9 mouse cellular contexts compared by ENCODE assay signal in the genomic region with DNA sequence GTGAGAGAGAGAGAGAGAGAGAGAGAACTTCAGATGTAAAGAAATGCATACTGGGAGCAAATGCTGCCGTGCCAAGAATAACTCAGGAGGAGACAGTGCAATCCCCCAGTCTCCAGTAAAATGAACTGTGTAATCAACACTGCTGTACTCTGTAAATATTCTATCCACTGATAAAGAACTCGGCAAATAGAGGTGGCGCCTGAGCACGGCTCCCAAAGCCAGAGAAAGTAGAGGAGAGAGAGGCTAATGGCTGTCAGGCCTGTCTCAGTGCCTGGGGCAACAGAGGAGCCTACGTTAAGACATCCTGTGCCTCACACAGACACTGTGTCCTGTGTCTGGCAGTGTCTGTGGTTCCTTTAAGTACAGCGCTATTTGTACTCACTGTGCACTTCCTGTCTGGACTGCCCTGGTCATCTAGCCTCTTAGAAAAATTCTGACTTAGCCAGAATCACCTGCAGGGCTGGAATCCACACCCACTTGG.
DNase-seq lines count a peak whose midpoint lies in the region; ATAC-seq lines count a peak whose summit lies in the region.
"Had no signal": no experiment of that assay in that cellular context is flagged by ENCODE, and none has a peak within 500 bp of the region (broad histone marks: within the 10 kb centered on the region; RNA-seq: fewer than 3 reads in every experiment).

No protein-coding gene starts in this region.

- peak overlapping the region; percentile 24; the same call in 1 of the 2 replicates for H3K27ac ChIP-seq in hindbrain, embryonic 10.5 days
- no peak overlapping the region for H3K27ac ChIP-seq in hindbrain, embryonic 12.5 days
- H3K27ac ChIP-seq in embryonic facial prominence, embryonic 15.5 days (replicated peaks): 0 out of 2 replicates have a peak overlapping the region, but pooled peaks have one; percentile 66
- H3K27ac ChIP-seq in limb, embryonic 13.5 days: peak overlapping the region; percentile 28; the same call in 1 of the 2 replicates
- no peak overlapping the region; the same call in 1 of the 2 replicates for H3K27ac ChIP-seq in midbrain, embryonic 14.5 days (replicated peaks; ENCODE audit: low read depth, low read length)

- H3K9me3 ChIP-seq in hindbrain, embryonic 10.5 days: no peaks in the 10 kb centered on the region
- H3K9me3 ChIP-seq in hindbrain, embryonic 12.5 days (replicated peaks): no peaks in the 10 kb centered on the region
- no peaks in the 10 kb centered on the region for H3K9me3 ChIP-seq in embryonic facial prominence, embryonic 15.5 days (replicated peaks)
- no peaks in the 10 kb centered on the region for H3K9me3 ChIP-seq in limb, embryonic 13.5 days
- H3K9me3 ChIP-seq in midbrain, embryonic 14.5 days (ENCODE audit: control insufficient read depth, low read length): no peaks in the 10 kb centered on the region

- no peaks in the 10 kb centered on the region for H3K27me3 ChIP-seq in hindbrain, embryonic 10.5 days (ENCODE audit: insufficient read depth, poor library complexity, severe bottlenecking)
- no peaks in the 10 kb centered on the region for H3K27me3 ChIP-seq in hindbrain, embryonic 12.5 days
- no peaks in the 10 kb centered on the region for H3K27me3 ChIP-seq in embryonic facial prominence, embryonic 15.5 days
- H3K27me3 ChIP-seq in limb, embryonic 13.5 days: no peaks in the 10 kb centered on the region
- H3K27me3 ChIP-seq in midbrain, embryonic 14.5 days (ENCODE audit: control insufficient read depth, insufficient read depth, low read length): no peaks in the 10 kb centered on the region

- H3K4me1 ChIP-seq in hindbrain, embryonic 10.5 days (replicated peaks): no peaks in the 10 kb centered on the region; the same call in 1 of the 2 replicates
- H3K4me1 ChIP-seq in hindbrain, embryonic 12.5 days: no peaks in the 10 kb centered on the region
- H3K4me1 ChIP-seq in embryonic facial prominence, embryonic 15.5 days: peaks cover 14% of the 10 kb centered on the region
- H3K4me1 ChIP-seq in limb, embryonic 13.5 days: peaks cover 8% of the 10 kb centered on the region
- no peaks in the 10 kb centered on the region for H3K4me1 ChIP-seq in midbrain, embryonic 14.5 days (ENCODE audit: control insufficient read depth, insufficient read depth, low read length)

- WGBS in hindbrain, embryonic 10.5 days: 74% methylated on average over 6 of the region's 6 CpGs
- 54% methylated on average over 6 of the region's 6 CpGs for WGBS in hindbrain, embryonic 12.5 days
- 12% methylated on average over 6 of the region's 6 CpGs for WGBS in embryonic facial prominence, embryonic 15.5 days
- 44% methylated on average over 6 of the region's 6 CpGs for WGBS in limb, embryonic 13.5 days
- WGBS in midbrain, embryonic 14.5 days: 64% methylated on average over 6 of the region's 6 CpGs

- H3K9ac ChIP-seq in hindbrain, embryonic 12.5 days: no peak overlapping the region
- H3K9ac ChIP-seq in embryonic facial prominence, embryonic 15.5 days: no peak overlapping the region
- H3K9ac ChIP-seq in limb, embryonic 13.5 days: no peak overlapping the region
- H3K9ac ChIP-seq in midbrain, embryonic 14.5 days (replicated peaks; ENCODE audit: low read length): no peak overlapping the region

- ATAC-seq in hindbrain, embryonic 12.5 days (ENCODE audit: low FRiP score): no peak
- ATAC-seq in embryonic facial prominence, embryonic 15.5 days (ENCODE audit: insufficient number of reproducible peaks, low FRiP score, low TSS enrichment, low read depth): peak; percentile 57; the same call in 1 of the 2 replicates
- no peak for ATAC-seq in limb, embryonic 13.5 days (ENCODE audit: low FRiP score, low read depth)
- ATAC-seq in midbrain, embryonic 14.5 days (ENCODE audit: low FRiP score, low TSS enrichment): no peak

- H3K4me3 ChIP-seq in hindbrain, embryonic 10.5 days: no peak overlapping the region
- H3K4me3 ChIP-seq in hindbrain, embryonic 12.5 days: no peak overlapping the region
- no peak overlapping the region for H3K4me3 ChIP-seq in embryonic facial prominence, embryonic 15.5 days (replicated peaks)
- no peak overlapping the region for H3K4me3 ChIP-seq in limb, embryonic 13.5 days
- no peak overlapping the region for H3K4me3 ChIP-seq in midbrain, embryonic 14.5 days (replicated peaks; ENCODE audit: low read depth, low read length)
- H3K4me3 ChIP-seq: myocyte had no signal

- no peak overlapping the region for H3K4me2 ChIP-seq in hindbrain, embryonic 12.5 days (replicated peaks)
- no peak overlapping the region for H3K4me2 ChIP-seq in embryonic facial prominence, embryonic 15.5 days (replicated peaks)
- H3K4me2 ChIP-seq in limb, embryonic 13.5 days (replicated peaks): no peak overlapping the region
- no peak overlapping the region for H3K4me2 ChIP-seq in midbrain, embryonic 14.5 days (ENCODE audit: low read length)

- no peaks in the 10 kb centered on the region for H3K36me3 ChIP-seq in hindbrain, embryonic 10.5 days
- no peaks in the 10 kb centered on the region for H3K36me3 ChIP-seq in hindbrain, embryonic 12.5 days
- no peaks in the 10 kb centered on the region for H3K36me3 ChIP-seq in embryonic facial prominence, embryonic 15.5 days
- H3K36me3 ChIP-seq in limb, embryonic 13.5 days: no peaks in the 10 kb centered on the region
- H3K36me3 ChIP-seq in midbrain, embryonic 14.5 days (ENCODE audit: control insufficient read depth, insufficient read depth, low read length): no peaks in the 10 kb centered on the region

- no peak for DNase-seq in hindbrain, embryonic 10.5 days (ENCODE audit: low spot score)
- DNase-seq in midbrain, embryonic 14.5 days: peak; percentile 16
- DNase-seq in layer of hippocampus, adult 9-10 months (ENCODE audit: low spot score): no peak
- DNase-seq in right cerebral cortex, adult 2 months (ENCODE audit: low spot score in 2 of 2): no peak
- DNase-seq in gastrocnemius, postnatal 25 days: no peak

Comparison
In these comparisons a context has a peak if more than half of its experiments do, and no peak if none do; other contexts are left out.
1. H3K27ac ChIP-seq: peak in hindbrain, embryonic 10.5 days (single experiment), embryonic facial prominence, embryonic 15.5 days (single experiment) and limb, embryonic 13.5 days (single experiment); none in hindbrain, embryonic 12.5 days (single experiment) and midbrain, embryonic 14.5 days (single experiment).